Mouse (Mus musculus) CD4-positive helper T cell, adult 2 months (primary cell): ENCODE results near the gene Ghsr.

Source experiments
- DNase-seq: peaks from one replicate; pipeline ENCODE4 v3.0.0-alpha.2; 2012; ENCODE audit warnings: low read depth, missing footprints, low spot score

The Ghsr gene

DNA sequence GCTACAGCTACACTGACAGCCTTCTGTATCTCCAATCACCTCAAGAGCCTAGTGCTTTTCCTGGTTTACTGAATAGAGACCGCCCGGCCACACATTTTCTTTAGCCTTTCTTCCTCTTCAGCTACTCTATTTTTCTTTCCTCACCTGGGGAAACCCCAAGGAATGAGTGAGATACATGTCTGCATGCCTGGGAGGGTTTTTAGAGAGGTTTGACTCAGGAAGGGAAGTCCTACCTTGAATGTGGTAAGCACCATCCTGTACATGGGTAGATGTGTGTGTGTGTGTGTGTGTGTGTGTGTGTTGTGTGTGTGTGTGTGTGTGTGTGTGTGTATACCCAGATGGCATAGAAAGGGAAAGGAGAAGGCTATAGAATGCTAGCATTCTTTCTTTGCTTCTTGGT, 40.1 kb downstream of the Ghsr start:
- no peak for DNase-seq

DNA sequence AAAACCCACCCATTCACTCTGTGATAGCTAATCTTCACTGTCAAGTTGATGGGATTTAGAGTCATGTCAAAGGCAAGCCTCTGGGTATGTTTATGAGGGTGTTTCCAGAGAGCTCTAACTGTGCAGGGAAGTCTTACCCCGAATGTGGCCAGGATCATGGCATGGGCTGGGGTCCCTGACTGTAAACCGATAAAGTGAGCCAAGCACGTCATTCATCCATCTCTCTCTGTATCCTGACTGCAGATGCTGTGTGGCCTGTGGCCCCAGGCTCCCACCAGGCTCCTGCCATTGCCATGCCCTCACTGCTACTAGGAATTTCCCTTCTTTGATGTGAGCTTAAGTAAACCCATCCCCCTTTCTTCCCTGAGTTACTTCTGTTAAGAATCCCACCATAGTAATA, 42.4 kb downstream of the Ghsr start:
- DNase-seq, result no peak

DNA sequence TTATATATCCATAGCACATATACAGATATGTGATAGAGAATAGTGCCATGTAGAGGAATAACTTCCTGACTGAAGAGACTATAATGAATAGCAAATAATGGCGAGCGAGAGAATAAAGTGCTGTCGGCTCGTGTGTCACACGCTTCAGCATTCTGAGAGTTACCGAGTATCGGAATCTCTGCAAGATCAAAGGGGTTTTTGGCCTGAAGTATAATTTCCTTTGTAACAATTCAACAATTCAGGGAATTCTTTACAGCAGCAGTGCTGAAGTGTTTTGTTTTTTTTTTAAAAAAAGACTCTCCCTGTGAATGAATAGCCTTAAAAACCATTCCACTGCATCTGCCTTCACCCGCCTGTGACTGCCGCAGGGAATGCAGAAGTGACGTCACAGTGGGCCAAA, 45.6 kb downstream of the Ghsr start:
- DNase-seq, result no peak

DNA sequence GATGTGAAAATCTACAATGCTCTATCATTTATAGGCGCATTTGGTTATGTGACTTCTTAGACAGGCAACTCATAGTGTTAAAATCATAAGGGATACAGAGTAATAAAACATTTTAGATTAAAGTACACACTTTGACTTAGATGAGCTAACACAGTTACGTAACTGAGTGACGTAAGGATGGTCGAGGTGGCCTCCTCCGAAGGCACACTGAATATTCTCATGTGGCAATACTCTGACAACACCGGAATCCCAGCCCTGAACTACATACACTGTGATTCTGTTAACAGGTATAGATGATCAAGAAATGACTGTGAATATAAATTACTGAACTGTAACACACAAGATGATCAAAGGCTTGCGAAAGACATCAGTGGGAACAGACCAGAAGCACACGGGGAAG, 47.5 kb downstream of the Ghsr start:
- no peak for DNase-seq

DNA sequence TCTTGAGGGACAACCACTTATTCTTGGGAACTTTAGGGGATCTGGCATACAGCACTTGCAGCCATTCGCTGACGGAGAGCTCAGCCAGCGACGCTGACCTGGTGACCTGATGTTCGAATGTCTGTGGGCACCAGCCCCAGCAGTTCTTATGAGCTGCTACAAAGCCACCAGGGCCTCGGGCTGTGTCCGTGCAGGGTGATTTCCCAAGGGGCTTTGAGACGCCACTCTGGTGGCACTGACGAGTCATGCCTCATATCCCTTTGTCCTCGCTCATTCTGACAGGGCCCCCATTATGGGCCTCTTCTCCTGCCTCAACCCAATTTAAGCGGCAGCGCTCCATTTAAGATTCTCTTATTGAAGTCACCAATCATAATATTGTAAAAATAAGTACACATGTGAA, 50.8 kb downstream of the Ghsr start:
- DNase-seq, result no peak

DNA sequence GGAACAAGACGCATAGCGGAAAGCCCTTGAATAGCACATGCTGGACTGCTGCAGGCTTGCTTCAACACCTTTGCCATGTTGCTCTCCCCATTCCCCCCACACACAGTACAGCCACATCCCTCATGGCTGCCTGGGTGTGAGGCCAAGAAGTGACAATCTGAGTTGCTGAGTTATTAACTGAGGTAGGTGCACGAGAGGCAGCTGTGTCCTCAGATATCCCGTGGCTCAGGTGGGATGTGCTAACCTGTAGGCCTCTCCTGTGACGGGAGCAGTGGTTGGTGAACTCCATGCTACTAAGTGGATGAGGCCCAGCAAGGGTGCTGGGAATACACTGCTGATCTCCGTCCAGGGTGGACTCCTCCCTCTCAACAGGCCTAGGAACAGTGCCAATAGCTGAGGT, 51.4 kb downstream of the Ghsr start:
- no peak for DNase-seq

DNA sequence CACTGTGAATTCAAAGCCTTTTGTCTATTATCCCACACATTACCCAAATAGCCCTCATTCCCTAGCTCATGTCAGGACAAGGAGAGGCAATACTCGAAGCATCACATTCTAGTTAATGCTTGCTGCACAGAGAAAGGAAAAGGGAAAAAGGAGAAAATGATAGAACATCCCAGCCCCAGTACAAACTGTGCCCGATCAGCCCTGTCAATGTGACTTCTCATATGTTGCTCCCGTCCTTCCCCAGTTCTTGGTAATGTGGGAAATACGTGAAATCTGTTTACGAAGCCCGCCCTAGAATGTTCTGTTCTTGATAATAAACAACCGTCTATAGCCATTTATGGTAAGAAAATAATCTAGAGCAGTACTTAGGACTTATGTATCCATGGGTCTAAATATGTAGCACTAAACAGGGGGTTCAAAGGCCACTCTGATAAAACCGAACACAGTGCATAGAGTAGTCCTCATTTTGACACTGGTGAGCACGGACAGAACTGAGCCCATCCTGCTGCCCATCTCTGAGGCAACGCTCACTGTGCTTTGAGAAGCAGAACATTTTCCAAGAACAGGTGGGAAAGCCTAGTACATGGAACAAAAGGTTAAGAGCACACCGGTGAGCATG, 53.0 kb downstream of the Ghsr start:
- no peak for DNase-seq

DNA sequence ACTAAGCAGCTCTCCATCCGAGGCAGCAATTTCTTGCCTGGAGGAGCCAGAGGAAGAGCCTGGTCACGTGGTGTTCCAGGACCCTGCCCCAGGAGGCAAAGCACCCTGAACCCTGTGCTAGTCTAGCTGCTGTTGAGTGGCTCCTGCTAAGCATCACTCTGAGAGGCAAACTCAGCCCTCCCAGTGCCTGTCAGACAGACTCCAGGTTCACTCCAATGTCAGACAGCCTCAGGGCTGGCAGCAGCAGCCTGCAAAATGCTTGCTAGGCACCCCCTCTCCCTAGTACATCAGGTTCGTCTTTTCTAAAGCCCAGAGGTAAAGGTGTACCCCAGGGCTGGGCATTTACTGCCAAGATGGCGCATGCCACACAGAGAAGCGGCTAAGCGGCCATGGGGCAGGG, 56.3 kb downstream of the Ghsr start:
- no peak for DNase-seq
